Mouse (Mus musculus): ENCODE measurements at regions not wholly inside any gene's neighbourhood (a gene's known extent, or its start where the extent isn't known, plus 50 kb on each side); places are given as distances from the start of the nearest gene placed in this dataset.
A peak's percentile ranks its signal among the peaks of the same experiment; 100 is the strongest.
"Not testable (repeated sequence)": the region's sequence is repeated elsewhere in the genome, so short reads cannot be mapped to it uniquely, and the experiment has no call there.

- DNase-seq (ENCODE audit: low read depth), result no peak
Measured at GRCm38 (mm10) chr6:89153027-89153662, 209.3 kb downstream of the Plxna1 start.

DNA sequence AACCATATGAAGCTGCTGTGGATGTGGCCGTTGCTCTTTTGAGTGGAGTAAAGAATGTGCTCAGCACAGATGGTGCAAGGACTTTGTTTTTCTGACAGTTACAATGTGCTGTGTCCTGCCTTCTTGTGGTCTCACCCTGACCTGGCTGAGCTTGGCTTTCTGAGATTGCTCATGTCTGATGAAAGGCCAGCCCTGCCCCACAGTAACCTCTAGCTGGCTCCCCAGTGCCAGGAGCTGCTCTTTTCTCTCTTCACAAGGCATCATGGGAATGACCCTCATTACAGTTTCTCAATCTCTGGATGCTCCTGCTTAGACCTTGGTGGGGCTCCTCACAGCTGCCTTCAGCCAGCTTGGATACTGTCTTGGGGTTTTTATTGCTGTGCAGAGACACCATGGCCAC is 204.9 kb downstream of the Plxna1 start:
- no peak for DNase-seq (ENCODE audit: low read depth)

DNA sequence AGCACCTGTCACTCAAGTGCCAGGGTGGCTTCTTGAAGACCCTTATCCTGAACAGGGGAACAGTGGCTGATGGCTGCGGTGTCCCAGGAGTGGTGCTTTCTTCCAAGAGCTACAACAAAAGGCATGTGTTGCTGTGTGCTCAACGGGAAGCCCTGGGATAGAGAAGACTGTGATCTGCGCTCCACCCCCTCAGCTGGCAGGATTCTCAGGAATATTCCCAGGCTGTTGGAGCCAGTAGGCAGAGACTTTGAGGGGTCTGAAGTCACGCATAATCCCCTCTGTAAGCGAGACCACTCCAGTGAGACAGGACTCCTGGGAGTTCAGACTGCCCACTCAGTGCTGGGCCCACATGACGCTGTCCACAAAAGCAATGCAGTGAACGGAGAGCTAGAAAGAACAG is 202.4 kb downstream of the Plxna1 start:
- DNase-seq (ENCODE audit: low read depth), result no peak

DNA sequence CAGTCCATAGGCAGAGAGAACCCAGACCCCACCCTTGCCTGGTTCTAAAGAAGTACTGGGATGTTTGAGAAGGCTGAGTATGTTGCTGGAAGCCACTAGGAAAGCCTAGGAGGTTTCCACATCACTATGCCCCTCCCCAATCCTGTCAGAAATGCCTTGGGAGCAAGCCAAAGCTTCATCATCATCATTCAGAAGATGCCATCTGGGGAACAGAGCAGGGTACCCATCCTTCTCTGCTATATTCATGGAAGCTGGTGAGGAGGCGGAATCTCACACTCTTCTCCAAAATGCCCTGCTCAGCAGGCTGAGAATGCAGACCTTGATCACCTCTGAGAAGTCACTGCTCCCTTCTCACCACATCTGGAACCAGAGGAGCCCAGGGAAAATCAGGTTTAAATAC is 200.7 kb downstream of the Plxna1 start:
- no peak for DNase-seq (ENCODE audit: low read depth)

DNA sequence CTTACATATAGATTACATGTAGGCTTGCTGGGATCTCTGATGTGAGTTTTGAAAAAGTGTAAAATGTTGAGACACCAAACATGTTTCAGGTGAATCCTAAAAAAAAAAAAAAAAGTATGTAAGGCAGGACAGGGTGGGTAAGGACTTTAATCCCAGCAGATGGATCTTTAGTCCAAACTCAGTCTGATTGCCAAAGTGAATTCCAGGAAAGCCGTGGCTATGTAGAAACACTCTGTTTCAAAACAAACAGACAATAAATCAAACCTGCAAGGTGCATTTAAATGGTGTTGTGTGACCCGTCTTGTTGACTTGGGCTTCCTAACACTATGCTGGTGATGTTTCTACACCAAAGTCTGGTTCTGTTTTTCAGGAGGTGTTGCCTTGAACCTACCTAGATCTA is 192.9 kb downstream of the Plxna1 start:
- DNase-seq (ENCODE audit: low read depth), result no peak

DNA sequence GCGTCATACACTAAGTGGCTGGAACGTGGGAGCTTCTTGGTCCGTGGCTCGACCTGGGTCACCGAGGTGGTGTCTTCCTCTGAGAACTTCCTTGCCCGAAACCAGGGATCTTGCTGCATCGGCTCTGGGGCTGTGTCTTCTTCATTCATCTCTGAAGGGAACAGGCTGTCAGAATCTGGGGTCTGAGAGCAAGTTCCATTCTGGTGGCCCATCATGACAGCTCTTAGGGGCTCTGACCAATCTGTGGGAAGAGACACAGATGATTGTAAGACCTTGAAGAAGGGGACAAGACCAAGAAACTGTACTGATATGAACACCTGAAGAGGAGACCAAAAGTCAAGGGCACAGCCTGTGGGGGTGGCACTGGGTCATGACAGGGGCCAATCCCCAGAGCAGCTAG is 177.5 kb downstream of the Plxna1 start:
- DNase-seq (ENCODE audit: low read depth), result not testable (repeated sequence)

DNA sequence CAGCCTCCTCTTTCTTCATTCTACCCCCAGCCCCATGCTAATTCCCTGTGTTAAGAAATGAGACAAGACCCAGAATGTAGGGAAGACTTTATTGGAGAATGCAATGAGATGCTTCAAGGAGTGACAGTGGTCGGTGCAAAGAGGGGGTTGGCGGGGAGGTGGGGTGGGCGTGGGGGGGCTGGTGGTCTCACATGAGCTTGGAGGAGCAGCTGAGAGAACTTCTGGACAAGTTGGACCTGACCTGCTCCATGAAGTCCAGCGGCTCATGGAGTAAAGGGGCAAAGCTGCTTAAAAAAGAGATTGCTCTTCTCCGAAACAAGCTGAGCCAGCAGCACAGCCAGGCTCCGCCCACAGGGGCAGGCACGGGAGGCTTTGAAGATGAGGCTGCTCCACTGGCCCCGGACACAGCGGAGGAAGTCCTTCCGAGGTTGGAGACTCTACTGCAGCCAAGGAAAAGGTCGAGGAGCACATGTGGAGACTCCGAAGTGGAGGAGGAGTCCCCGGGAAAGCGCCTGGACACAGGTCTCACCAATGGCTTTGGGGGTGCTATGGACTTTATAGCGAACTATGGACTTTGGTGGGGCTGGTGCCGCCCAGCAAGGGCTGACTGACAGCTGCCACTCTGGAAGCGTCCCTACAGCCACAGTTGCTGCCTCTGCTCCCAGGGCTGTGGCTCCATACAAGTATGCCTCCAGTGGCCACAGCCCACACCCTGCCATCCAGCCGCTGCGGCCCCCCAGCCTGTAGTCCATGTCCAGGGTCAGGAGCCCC is 161.7 kb downstream of the Plxna1 start:
- DNase-seq (ENCODE audit: low read depth), result not testable (repeated sequence)

GRCm38 (mm10) chr6:89215021-89215420 is 147.4 kb downstream of the Plxna1 start:
- DNase-seq (ENCODE audit: low read depth), result peak; percentile 16

- peak; percentile 36 for DNase-seq (ENCODE audit: low read depth)
Measured at GRCm38 (mm10) chr6:89235416-89236075, 126.9 kb downstream of the Plxna1 start.

- no peak for DNase-seq (ENCODE audit: low read depth)
Measured at GRCm38 (mm10) chr6:89236226-89236625, 126.2 kb downstream of the Plxna1 start.

DNA sequence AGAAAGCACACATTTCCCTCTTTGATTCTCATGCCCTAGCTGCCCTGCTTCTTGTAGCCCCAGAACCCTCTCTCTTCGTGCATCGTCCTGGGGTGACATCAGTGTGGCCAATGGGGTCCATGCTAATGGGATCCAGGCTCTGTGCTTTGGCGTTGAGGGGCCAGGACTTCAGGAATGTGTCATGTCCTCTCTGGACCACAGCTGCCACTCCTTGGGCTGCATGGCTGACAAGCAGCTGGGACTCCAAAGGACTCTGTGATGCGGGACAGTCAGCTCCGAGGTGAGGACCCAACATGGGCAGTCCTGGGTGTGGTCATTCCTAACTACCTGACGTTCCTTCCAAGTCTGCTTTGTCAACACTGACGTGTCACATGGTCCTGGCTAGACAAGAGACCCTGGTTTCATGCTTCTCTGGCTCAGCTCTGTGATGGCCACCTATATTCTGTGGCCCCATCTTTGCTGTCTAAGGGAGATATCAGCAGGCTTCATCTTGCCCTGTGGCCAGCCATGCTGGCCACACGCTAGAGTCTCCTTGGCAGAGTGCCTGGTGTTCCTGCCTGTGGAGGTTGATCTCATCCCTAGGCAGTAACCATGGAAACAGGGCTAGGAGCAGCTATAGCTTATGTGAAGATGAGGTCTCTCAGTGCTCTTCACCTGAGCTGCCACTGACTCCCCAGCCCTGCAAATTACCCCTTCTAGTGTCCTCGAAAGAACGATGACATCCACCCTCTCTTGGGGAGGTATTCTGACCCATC is 125.4 kb downstream of the Plxna1 start:
- no peak for DNase-seq (ENCODE audit: low read depth)

- DNase-seq (ENCODE audit: low read depth), result peak; percentile 46
Measured at GRCm38 (mm10) chr6:89238871-89239270, 123.5 kb downstream of the Plxna1 start.

GRCm38 (mm10) chr6:89239511-89239910 is 122.9 kb downstream of the Plxna1 start:
- peak; percentile 93 for DNase-seq (ENCODE audit: low read depth)

DNA sequence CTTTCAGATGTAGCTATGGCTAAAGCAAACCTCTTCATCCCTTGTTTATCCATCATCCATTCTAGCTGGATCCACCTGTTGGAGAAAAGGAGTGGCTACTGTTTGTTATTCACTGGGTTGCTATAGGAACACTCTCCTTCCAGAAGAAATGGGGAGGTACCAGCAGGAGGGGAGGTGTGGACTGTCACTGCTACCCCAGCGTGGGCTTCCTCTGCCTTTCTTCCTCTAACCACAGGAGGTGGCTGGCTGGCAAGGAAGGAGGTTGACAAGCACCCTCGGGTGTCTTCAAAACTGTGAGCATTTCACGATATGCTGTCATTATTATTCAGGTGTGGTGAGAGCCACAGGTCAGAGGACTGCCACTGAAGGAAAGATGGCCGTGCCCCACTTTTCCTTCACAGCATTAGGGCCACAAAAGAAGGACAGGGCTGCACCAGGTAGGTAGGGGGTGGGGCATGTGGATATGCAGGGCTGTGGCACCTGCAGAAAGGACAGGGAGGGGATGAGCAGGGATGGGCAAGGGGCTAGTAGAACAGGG is 122.2 kb downstream of the Plxna1 start:
- no peak for DNase-seq (ENCODE audit: low read depth)

GRCm38 (mm10) chr6:89242371-89243288 is 119.8 kb downstream of the Plxna1 start:
- no peak for DNase-seq (ENCODE audit: low read depth)

DNA sequence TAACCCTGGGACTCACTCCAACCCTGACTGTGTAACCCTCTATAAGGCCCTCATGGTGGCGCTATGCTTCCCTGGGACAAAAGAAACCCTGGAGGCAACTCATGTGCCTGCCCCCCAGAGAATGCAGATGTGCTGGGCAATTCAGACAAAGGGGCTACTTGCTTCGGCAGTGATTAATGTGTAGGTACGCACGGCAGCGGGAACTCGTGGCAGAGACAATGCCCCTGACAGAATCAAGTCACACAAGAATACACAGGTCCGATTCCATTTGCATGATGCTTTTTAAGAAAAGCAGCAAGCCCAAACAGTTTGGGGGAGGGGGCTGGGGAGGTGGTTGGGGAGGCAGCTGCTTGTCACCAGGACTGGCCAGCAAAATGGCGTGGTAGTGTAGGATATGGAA is 116.9 kb downstream of the Plxna1 start:
- no peak for DNase-seq (ENCODE audit: low read depth)

DNA sequence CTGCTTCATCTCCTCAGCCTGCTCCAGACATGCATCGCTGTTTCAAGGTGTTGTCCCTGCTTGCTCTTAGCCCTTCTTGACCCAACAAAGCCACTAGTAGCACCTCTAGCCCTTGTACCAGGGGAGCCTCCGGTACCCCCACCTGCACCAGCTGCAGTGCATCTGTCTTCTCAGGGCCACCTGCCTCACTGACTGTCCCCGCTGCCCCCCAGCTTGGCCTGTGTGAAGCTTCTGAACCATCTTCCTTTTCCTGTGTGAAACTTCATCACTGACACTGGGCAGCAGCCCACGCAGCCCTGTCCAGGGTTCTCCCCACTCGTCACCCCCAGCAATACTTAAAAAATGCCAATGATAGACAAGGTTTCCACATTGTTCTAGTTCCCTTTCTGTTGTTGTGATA is 116.2 kb downstream of the Plxna1 start:
- DNase-seq (ENCODE audit: low read depth), result no peak

- no peak for DNase-seq (ENCODE audit: low read depth)
Measured at GRCm38 (mm10) chr6:89248574-89248973, 113.8 kb downstream of the Plxna1 start.

- DNase-seq (ENCODE audit: low read depth), result no peak
Measured at GRCm38 (mm10) chr6:89249303-89249702, 113.1 kb downstream of the Plxna1 start.

- no peak for DNase-seq (ENCODE audit: low read depth)
Measured at GRCm38 (mm10) chr6:89251641-89252040, 110.8 kb downstream of the Plxna1 start.

DNA sequence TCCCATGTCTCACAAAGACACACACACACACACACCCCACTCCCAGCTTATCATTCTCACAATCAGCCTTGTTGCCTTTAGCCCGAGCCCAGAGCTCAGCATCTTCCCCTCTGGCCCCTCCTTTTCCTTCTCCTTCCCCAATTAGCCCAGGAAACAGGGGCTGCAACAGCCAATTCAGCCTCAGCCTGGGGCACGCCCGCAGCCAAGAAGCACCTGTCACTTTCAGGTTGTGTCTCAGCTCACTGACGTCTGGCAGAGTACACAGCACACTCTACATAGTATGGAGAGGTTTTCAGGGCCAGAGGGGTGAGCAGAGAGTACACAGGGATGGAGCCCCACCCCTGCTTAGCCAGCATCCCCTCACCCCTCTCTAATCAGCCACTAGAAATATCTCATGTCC is 106.4 kb downstream of the Plxna1 start:
- DNase-seq (ENCODE audit: low read depth), result no peak

All from fibroblast of lung, adult 2 months (primary cell).